Mouse (Mus musculus) kidney, embryonic 15.5 days (tissue): ENCODE data around the gene Vps13d. TPM values are rescaled to one million over a fixed set of nuclear protein-coding genes. Genes with fewer than 3 reads are reported as not detected.

Source experiments
- ATAC-seq: fragments of 200-750 bp; cut with Nextera tagmentation; replicated peaks from 2 replicates; pipeline ENCODE4 v1.8.0; 2017; ENCODE audit warnings: moderate TSS enrichment; ENCODE audit not compliant: low FRiP score
- H3K27ac ChIP-seq: fragments of 300-500 bp; sonication (generic); 2 replicates; pipeline ENCODE4 v1.5.1; 2015; ENCODE audit warnings: mild to moderate bottlenecking, inconsistent platforms
- H3K27me3 ChIP-seq: fragments of 300-500 bp; sonication (generic); 2 replicates; pipeline ENCODE4 v1.6.1; 2015; ENCODE audit warnings: inconsistent platforms
- H3K36me3 ChIP-seq: fragments of 300-500 bp; sonication (generic); 2 replicates; pipeline ENCODE4 v1.6.1; 2015; ENCODE audit warnings: inconsistent platforms
- H3K4me1 ChIP-seq: fragments of 300-500 bp; sonication (generic); 2 replicates; pipeline ENCODE4 v1.6.1; 2015; ENCODE audit warnings: inconsistent platforms
- H3K4me2 ChIP-seq: fragments of 300-500 bp; sonication (generic); 2 replicates; pipeline ENCODE4 v1.6.1; 2015; ENCODE audit warnings: moderate library complexity, mild to moderate bottlenecking, inconsistent platforms
- H3K4me3 ChIP-seq: fragments of 300-500 bp; sonication (generic); replicated peaks from 2 replicates; pipeline ENCODE4 v1.5.1; 2015; ENCODE audit warnings: mild to moderate bottlenecking, inconsistent platforms
- H3K9ac ChIP-seq: fragments of 300-500 bp; sonication (generic); 2 replicates; pipeline ENCODE4 v1.6.1; 2015; ENCODE audit warnings: mild to moderate bottlenecking, inconsistent platforms
- H3K9me3 ChIP-seq: fragments of 300-500 bp; sonication (generic); replicated peaks from 2 replicates; pipeline ENCODE4 v1.6.1; 2016; ENCODE audit warnings: inconsistent platforms
- WGBS: fragments of 180-500 bp; shearing (Covaris S2); methylation state at CpG from one replicate; pipeline ENCODE4 v1.1.7; 2015; ENCODE audit warnings: mixed read lengths; 5-methylcytosine and 5-hydroxymethylcytosine counted together
- polyA plus RNA-seq: library from polyadenylated mRNA; unstranded; fragments of >200 nt; fragmentation: Nextera tagmentation; extraction: Ambion mirVana; gene quantifications from 2 replicates; pipeline ENCODE4 v1.2.1, GENCODE M21; 2015

Gene Vps13d
- polyA plus RNA-seq, 1 experiment from 2014 or later, result 9.9 TPM

DNA sequence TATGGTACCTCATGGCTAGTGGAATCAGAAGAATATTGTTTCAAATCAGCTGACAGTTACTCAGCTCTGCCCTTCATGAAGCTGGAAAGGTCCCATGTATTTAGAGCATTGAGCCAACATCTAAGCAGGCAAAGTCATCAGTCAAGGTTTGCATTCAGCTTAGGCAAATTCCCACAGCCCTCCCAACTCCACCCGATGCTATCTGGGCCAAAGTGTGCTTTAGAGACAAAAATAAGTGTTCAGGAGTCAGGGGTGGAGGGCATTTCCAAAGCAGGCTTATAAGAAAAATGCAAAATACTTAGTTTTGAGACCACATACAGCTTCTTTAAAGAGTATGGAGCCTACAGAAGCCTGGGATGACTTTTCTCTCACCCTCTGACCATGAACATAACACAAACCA, 95.5 kb downstream of the Vps13d start:
- H3K4me2 ChIP-seq, result no peak overlapping the region
- 75% methylated on average over 1 of the region's 1 CpGs for WGBS
- no peak overlapping the region for H3K27ac ChIP-seq
- no peaks in the 10 kb centered on the region for H3K9me3 ChIP-seq
- no peaks in the 10 kb centered on the region for H3K27me3 ChIP-seq
- no peak for ATAC-seq
- no peaks in the 10 kb centered on the region for H3K4me1 ChIP-seq
- no peak overlapping the region for H3K4me3 ChIP-seq
- H3K36me3 ChIP-seq, result peaks cover 77% of the 10 kb centered on the region
- no peak overlapping the region for H3K9ac ChIP-seq

- Histone ChIP-seq H3K4me2 (no peak overlapping the region), H3K9ac (no peak overlapping the region), H3K4me1 (no peaks in the 10 kb centered on the region), H3K27ac (no peak overlapping the region), H3K36me3 (peaks cover 78% of the 10 kb centered on the region), H3K27me3 (no peaks in the 10 kb centered on the region), H3K4me3 (no peak overlapping the region), H3K9me3 (no peaks in the 10 kb centered on the region)
- WGBS, result 92% methylated on average over 3 of the region's 3 CpGs
- ATAC-seq, result no peak
Observed at GRCm38 (mm10) chr4:145097974-145098373, 96.8 kb downstream of the Vps13d start.

GRCm38 (mm10) chr4:145096481-145097039, 98.2 kb downstream of the Vps13d start:
- H3K4me2 ChIP-seq, result no peak overlapping the region
- no peaks in the 10 kb centered on the region for H3K27me3 ChIP-seq
- ATAC-seq, result no peak
- H3K4me1 ChIP-seq, result no peaks in the 10 kb centered on the region
- WGBS, result 75% methylated on average over 5 of the region's 5 CpGs
- no peak overlapping the region for H3K9ac ChIP-seq
- no peaks in the 10 kb centered on the region for H3K9me3 ChIP-seq
- peaks cover 82% of the 10 kb centered on the region for H3K36me3 ChIP-seq
- no peak overlapping the region for H3K4me3 ChIP-seq
- H3K27ac ChIP-seq, result no peak overlapping the region

DNA sequence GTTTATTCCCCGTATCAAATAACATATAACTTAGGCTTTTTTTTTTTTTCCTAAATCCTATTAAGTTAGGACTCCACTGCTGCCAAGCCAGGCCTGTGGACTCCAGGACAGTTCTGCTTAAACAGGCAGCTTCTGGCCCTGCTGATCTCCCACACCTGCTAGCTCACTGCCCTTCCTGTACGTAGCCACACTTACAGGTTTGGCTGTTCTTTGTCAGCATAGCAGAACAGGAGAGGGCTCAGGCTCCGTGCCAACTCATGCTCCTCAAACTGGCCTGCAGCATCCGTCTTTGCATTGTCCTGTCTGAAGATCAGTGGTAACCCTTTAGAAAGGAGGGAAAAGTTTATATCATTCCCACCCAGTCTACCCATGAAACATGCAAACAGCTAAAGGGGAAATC, 108.3 kb downstream of the Vps13d start:
- 86% methylated on average over 4 of the region's 4 CpGs for WGBS
- no peaks in the 10 kb centered on the region for H3K4me1 ChIP-seq
- ATAC-seq, result no peak
- H3K36me3 ChIP-seq, result peaks cover 87% of the 10 kb centered on the region
- no peak overlapping the region for H3K4me3 ChIP-seq
- no peaks in the 10 kb centered on the region for H3K27me3 ChIP-seq
- H3K9ac ChIP-seq, result no peak overlapping the region
- H3K27ac ChIP-seq, result no peak overlapping the region
- no peak overlapping the region for H3K4me2 ChIP-seq
- no peaks in the 10 kb centered on the region for H3K9me3 ChIP-seq

DNA sequence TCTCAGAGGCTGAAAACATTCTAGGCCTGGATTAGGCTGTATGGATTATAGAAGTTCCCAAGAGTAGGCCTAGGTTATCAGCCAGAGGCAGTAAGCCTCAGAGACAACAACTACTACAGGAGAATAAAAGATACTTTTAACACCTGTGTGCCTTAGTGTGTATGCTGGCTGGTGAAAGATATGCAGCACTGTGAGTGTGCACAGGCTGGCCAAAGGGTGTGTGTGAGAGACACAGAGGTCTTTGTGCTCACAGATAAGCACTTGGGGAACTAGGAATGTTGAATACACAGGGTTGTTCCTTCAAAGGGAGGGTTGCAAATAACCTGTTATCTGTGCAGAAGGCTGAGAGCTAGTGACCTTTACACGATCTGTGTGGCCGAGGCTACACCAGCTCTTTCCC, 115.5 kb downstream of the Vps13d start:
- Histone ChIP-seq H3K9ac (no peak overlapping the region), H3K9me3 (no peaks in the 10 kb centered on the region), H3K4me3 (no peak overlapping the region), H3K4me1 (no peaks in the 10 kb centered on the region), H3K27me3 (no peaks in the 10 kb centered on the region), H3K36me3 (peaks cover 90% of the 10 kb centered on the region), H3K27ac (no peak overlapping the region), H3K4me2 (no peak overlapping the region)
- no peak for ATAC-seq
- WGBS, result 76% methylated on average over 2 of the region's 2 CpGs

GRCm38 (mm10) chr4:145074276-145074675, 120.5 kb downstream of the Vps13d start:
- no peaks in the 10 kb centered on the region for H3K4me1 ChIP-seq
- no peak overlapping the region for H3K27ac ChIP-seq
- WGBS, result 76% methylated on average over 2 of the region's 2 CpGs
- H3K9me3 ChIP-seq, result no peaks in the 10 kb centered on the region
- 0 out of 2 replicates have a peak, but pooled peaks have one; percentile 12 for ATAC-seq
- no peaks in the 10 kb centered on the region for H3K27me3 ChIP-seq
- no peak overlapping the region for H3K4me3 ChIP-seq
- no peak overlapping the region for H3K9ac ChIP-seq
- H3K36me3 ChIP-seq, result peaks cover 87% of the 10 kb centered on the region
- no peak overlapping the region for H3K4me2 ChIP-seq

DNA sequence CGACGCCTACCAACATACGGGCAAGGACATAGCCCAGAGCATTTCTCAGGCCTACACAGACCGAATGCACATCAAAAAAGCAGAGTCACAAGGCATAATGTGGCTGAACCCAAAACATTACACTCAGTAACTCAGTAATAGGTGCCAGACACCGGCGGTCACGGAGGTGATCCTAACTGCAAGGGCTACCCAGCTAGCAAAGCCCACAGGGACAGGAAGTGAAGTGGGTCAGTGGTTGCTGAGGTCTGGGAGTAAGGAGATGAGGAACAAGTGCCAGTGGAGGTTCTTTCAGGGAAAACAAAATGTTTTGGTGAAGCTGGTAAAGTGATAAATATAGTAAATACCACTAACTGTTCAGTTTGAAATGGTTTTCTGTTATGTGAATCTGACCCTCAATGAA, 121.1 kb downstream of the Vps13d start:
- ATAC-seq, result no peak
- Histone ChIP-seq H3K36me3 (peaks cover 86% of the 10 kb centered on the region), H3K9ac (no peak overlapping the region), H3K27ac (no peak overlapping the region), H3K4me1 (no peaks in the 10 kb centered on the region), H3K4me2 (no peak overlapping the region), H3K27me3 (no peaks in the 10 kb centered on the region), H3K9me3 (no peaks in the 10 kb centered on the region), H3K4me3 (no peak overlapping the region)
- WGBS, result 93% methylated on average over 7 of the region's 7 CpGs

DNA sequence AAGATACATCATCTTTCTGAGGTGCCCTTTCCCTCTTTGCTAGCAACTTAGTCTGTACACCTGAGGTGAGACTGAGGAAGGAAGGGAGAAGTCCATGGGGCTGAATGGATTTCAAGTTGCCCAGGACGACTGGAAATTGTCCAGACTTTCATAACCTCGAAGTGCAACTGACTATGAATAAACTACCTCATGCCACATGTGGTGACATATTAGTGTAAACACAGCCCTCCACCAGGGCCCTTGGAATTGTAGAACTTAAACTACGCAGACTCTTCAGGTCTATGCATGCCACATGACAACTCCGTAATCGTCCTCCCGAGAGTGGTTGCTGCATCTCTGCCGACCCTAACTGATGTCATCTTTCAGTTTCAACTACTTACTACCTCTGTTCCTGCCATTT, 122.9 kb downstream of the Vps13d start:
- no peak overlapping the region for H3K9ac ChIP-seq
- H3K36me3 ChIP-seq, result peaks cover 77% of the 10 kb centered on the region
- no peaks in the 10 kb centered on the region for H3K27me3 ChIP-seq
- no peak overlapping the region for H3K4me2 ChIP-seq
- peaks cover 4% of the 10 kb centered on the region; the same call in 1 of the 2 replicates for H3K4me1 ChIP-seq
- ATAC-seq, result no peak
- no peak overlapping the region for H3K27ac ChIP-seq
- H3K4me3 ChIP-seq, result no peak overlapping the region
- 91% methylated on average over 7 of the region's 7 CpGs for WGBS
- H3K9me3 ChIP-seq, result no peaks in the 10 kb centered on the region

- no peak overlapping the region for H3K9ac ChIP-seq
- no peaks in the 10 kb centered on the region for H3K9me3 ChIP-seq
- H3K27me3 ChIP-seq, result no peaks in the 10 kb centered on the region
- peak; percentile 58 for ATAC-seq
- H3K27ac ChIP-seq, result peak overlapping the region; percentile 9; the same call in 1 of the 2 replicates
- no peak overlapping the region for H3K4me2 ChIP-seq
- no peak overlapping the region for H3K4me3 ChIP-seq
- H3K36me3 ChIP-seq, result peaks cover 76% of the 10 kb centered on the region
- peaks cover 5% of the 10 kb centered on the region; the same call in 1 of the 2 replicates for H3K4me1 ChIP-seq
- 36% methylated on average over 6 of the region's 6 CpGs for WGBS
Observed at GRCm38 (mm10) chr4:145067019-145067680, 127.7 kb downstream of the Vps13d start.

- Histone ChIP-seq H3K9ac (no peak overlapping the region), H3K4me2 (no peak overlapping the region), H3K4me3 (no peak overlapping the region), H3K4me1 (peaks cover 5% of the 10 kb centered on the region; the same call in 1 of the 2 replicates), H3K36me3 (peaks cover 76% of the 10 kb centered on the region), H3K27me3 (no peaks in the 10 kb centered on the region), H3K27ac (peak overlapping the region; percentile 5), H3K9me3 (no peaks in the 10 kb centered on the region)
- 54% methylated on average over 7 of the region's 7 CpGs for WGBS
- ATAC-seq, result no peak
Observed at GRCm38 (mm10) chr4:145066336-145067018, 128.3 kb downstream of the Vps13d start.

DNA sequence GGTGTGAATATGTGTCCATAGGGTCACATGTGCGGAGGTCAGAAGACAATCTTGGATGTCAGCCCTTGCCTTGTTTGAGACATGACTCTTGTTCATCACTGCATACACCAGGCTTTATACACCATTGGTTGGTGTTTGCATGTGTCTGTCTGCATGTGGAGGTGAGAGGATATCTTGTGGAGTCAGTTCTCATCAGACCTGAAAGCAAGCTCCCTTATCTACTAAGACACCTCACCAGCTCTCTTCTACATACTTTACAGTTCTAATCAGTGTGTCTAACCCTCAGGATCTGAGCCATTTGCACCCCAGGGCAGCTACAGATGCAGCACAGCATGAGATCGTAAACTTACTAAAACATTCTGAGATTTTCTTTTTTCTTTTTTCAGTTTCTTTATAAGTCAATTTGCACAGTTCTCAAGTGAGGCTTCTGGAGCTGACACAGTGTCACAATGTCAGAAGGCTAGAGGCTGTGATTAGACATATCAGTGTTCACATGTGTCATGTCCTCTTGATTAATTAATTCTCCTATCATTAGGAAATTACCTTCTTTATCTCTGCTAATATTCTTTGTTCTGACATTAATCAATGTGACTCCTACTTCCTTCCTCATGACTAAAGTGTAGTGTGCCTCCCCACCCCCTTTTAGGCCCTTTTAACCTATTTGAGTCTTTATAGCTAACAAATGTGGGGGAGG, 135.9 kb downstream of the Vps13d start:
- 84% methylated on average over 2 of the region's 2 CpGs for WGBS
- H3K4me1 ChIP-seq, result peaks cover 9% of the 10 kb centered on the region; the same call in 1 of the 2 replicates
- no peak overlapping the region for H3K4me2 ChIP-seq
- no peak overlapping the region for H3K9ac ChIP-seq
- no peaks in the 10 kb centered on the region for H3K27me3 ChIP-seq
- H3K27ac ChIP-seq, result no peak overlapping the region
- ATAC-seq, result no peak
- H3K9me3 ChIP-seq, result no peaks in the 10 kb centered on the region
- no peak overlapping the region for H3K4me3 ChIP-seq
- peaks cover 78% of the 10 kb centered on the region for H3K36me3 ChIP-seq

DNA sequence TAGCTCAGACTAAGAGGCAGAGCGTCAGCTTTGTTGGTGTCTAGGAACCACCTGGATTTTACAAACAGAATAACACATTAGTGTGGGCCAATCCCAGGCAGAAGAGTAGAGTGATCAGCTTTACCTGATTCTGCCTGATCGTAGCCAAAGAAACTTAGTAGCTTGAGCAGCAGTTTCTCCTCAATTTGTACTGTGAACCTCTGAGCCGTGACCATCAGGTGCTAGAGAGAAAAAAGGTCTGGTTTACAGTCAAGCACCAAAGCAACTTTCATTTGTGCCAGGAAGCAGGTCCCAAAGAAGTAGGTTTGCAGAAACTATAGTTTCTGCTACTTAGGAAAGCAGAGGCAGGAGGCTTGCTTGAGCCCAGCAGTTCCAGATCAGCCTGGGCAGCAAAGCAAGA, 138.5 kb downstream of the Vps13d start:
- H3K27me3 ChIP-seq, result no peaks in the 10 kb centered on the region
- H3K36me3 ChIP-seq, result peaks cover 70% of the 10 kb centered on the region
- WGBS, result 88% methylated on average over 3 of the region's 3 CpGs
- no peaks in the 10 kb centered on the region for H3K9me3 ChIP-seq
- peak overlapping the region; percentile 49; the same call in 1 of the 2 replicates for H3K27ac ChIP-seq
- peaks cover 28% of the 10 kb centered on the region for H3K4me1 ChIP-seq
- H3K4me3 ChIP-seq, result no peak overlapping the region
- no peak overlapping the region for H3K4me2 ChIP-seq
- H3K9ac ChIP-seq, result no peak overlapping the region
- no peak for ATAC-seq
